Mouse (Mus musculus): Measurements from ENCODE around the gene Paqr4. TPM values are rescaled to one million over a fixed set of nuclear protein-coding genes. Genes with fewer than 3 reads are reported as not detected.

Gene Paqr4
- polyA plus RNA-seq (2012) = 2.2 and 3.9 TPM in 2 replicates

DNA sequence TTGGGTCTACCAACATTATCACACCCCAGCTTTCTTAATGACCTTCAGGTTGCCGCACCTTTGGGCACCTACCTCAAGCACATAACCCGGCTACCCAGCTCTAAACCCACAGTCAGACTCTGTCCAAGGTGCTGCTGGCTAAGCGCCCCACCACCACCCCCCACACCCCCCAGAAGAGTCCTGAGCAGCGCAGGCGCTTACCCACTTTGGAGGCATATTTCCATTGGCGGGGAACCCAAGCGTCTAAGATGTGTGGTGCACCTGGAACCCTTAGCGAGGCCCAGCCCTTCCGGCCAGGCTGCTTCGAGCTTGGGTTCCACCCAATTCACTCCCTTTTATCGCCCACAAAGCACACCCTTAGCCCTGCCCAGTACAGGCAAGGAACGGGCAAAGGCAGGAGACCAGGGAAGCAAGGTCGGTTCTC, at the start of gene Paqr4:
Gene Paqr4, minus strand, starts transcription at position 270 of the 424 bp plus-strand sequence.
- Histone ChIP-seq H3K9me3 (ENCODE audit: control insufficient read depth, low read length) (peaks cover 21% of the 10 kb centered on the region; the same call in 1 of the 2 replicates), H3K4me1 (ENCODE audit: control insufficient read depth) (peaks cover 44% of the 10 kb centered on the region), H3K4me3 (replicated peaks) (peak within 1 kb of the TSS; percentile 75), H3K36me3 (ENCODE audit: control insufficient read depth) (peaks cover 23% of the 10 kb centered on the region), H3K27me3 (ENCODE audit: control insufficient read depth) (peaks cover 85% of the 10 kb centered on the region)
- TF ChIP-seq GATA1 (IDR thresholded peaks at IDR 0.05; ENCODE audit: low read length) (no peak), TAL1 (IDR thresholded peaks at IDR 0.05; ENCODE audit: low read length) (no peak)

- Histone ChIP-seq H3K4me1 (ENCODE audit: control insufficient read depth) (peaks cover 30% of the 10 kb centered on the region), H3K4me3 (replicated peaks) (peak overlapping the region; percentile 59)
- TF ChIP-seq GATA1 (IDR thresholded peaks at IDR 0.05; ENCODE audit: low read length) (no peak), TAL1 (IDR thresholded peaks at IDR 0.05; ENCODE audit: low read length) (no peak)
These were observed 49.1 kb upstream of the Paqr4 start for GRCm38 (mm10) chr17:23789749-23790268.

DNA sequence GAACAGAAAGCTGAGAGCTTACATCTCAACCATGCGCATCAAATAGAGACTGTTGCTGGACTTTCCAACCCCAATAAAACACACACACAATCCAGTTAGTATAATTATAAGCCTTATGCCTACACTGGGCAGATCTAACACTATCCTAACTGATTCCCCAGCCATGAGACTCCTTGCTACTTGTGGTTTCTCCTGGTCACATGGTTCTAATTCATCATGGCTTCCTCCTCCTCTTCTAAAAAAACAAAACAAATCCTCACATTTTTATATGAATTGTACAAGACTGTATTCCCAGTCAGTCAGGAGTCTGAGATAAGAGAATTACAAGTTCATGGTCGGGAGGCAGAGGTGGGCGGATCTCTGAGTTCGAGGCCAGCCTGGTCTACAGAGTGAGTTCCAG, 48.3 kb upstream of the Paqr4 start:
- Histone ChIP-seq H3K4me3 (replicated peaks) (no peak overlapping the region), H3K27me3 (ENCODE audit: control insufficient read depth) (peaks cover 34% of the 10 kb centered on the region), H3K9me3 (ENCODE audit: control insufficient read depth, low read length) (no peaks in the 10 kb centered on the region), H3K36me3 (ENCODE audit: control insufficient read depth) (no peaks in the 10 kb centered on the region), H3K4me1 (ENCODE audit: control insufficient read depth) (peaks cover 30% of the 10 kb centered on the region)
- TF ChIP-seq GATA1 (IDR thresholded peaks at IDR 0.05; ENCODE audit: low read length) (no peak), TAL1 (IDR thresholded peaks at IDR 0.05; ENCODE audit: low read length) (no peak)

More at GRCm38 (mm10) chr17:23789749-23790268, 49.1 kb upstream of the Paqr4 start:
- Histone ChIP-seq H3K27me3 (ENCODE audit: control insufficient read depth) (peaks cover 31% of the 10 kb centered on the region), H3K9me3 (ENCODE audit: control insufficient read depth, low read length) (no peaks in the 10 kb centered on the region), H3K36me3 (ENCODE audit: control insufficient read depth) (no peaks in the 10 kb centered on the region)

- no peak for TF ChIP-seq TAL1 (IDR thresholded peaks at IDR 0.05; ENCODE audit: low read length)
- TF ChIP-seq GATA1 (IDR thresholded peaks at IDR 0.05; ENCODE audit: low read length) = no peak
- peak overlapping the region; percentile 60 for H3K4me3 ChIP-seq (replicated peaks)
These were observed 45.9 kb upstream of the Paqr4 start for GRCm38 (mm10) chr17:23786510-23786931.

DNA sequence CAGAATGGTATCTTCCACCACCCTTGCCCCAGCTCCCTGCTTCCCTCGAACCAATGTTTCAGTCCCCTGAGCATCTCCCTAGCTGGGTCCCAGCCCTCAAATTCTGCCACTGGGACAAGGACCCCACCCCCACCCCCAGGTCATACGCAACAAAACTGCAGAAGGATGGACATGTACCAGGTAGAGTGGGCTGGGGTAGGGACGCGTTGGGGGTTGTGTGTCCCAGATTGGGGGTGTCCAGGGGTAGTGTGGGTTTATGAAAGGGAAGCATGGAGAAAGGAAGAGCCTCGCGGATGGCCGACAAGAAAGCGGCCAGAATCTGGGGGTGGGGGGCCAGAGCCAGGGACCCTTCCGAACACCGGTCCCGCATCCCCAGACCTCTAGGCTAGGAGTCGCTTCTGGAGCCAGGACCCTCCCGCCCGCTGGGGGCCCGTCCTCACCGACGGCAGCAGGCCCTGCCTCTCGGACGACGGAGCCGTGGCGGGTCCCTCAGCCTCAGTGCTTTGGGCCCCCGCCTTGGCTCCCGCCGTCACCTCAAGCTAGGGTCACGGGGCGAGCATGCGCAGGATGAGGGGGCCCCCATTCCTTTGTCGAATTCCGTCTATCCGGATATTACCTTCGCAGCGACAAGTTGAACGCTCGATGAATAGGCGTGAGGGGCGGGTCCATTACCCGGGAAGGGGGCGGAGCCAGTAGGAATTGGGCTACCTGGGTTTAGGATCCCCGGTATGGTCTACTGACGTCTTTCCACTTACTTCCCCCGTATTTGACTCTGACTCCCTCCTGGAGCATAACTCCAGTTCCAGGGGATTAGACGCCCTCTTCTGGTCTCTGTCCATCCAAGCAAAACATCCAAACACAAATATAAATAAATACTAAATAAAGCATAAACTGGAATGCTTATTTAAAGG, 45.1 kb upstream of the Paqr4 start, which contains the start of gene Flywch2:
Gene Flywch2, minus strand, starts transcription at position 521 of the 911 bp plus-strand sequence.
- no peaks in the 10 kb centered on the region for H3K9me3 ChIP-seq (ENCODE audit: control insufficient read depth, low read length)

More at GRCm38 (mm10) chr17:23786510-23786931, 45.9 kb upstream of the Paqr4 start:
- H3K36me3 ChIP-seq (ENCODE audit: control insufficient read depth) = no peaks in the 10 kb centered on the region
- peaks cover 30% of the 10 kb centered on the region for H3K4me1 ChIP-seq (ENCODE audit: control insufficient read depth)
- no peaks in the 10 kb centered on the region for H3K9me3 ChIP-seq (ENCODE audit: control insufficient read depth, low read length)
- peaks cover 34% of the 10 kb centered on the region for H3K27me3 ChIP-seq (ENCODE audit: control insufficient read depth)

GRCm38 (mm10) chr17:23783352-23783751, 42.7 kb upstream of the Paqr4 start:
- H3K4me1 ChIP-seq (ENCODE audit: control insufficient read depth) = peaks cover 16% of the 10 kb centered on the region
- H3K4me3 ChIP-seq (replicated peaks) = no peak overlapping the region
- H3K9me3 ChIP-seq (ENCODE audit: control insufficient read depth, low read length) = no peaks in the 10 kb centered on the region
- TF ChIP-seq GATA1 (IDR thresholded peaks at IDR 0.05; ENCODE audit: low read length) (no peak), TAL1 (IDR thresholded peaks at IDR 0.05; ENCODE audit: low read length) (no peak)
- H3K27me3 ChIP-seq (ENCODE audit: control insufficient read depth) = peaks cover 17% of the 10 kb centered on the region
- H3K36me3 ChIP-seq (ENCODE audit: control insufficient read depth) = no peaks in the 10 kb centered on the region

More for the DNA sequence above, 45.1 kb upstream of the Paqr4 start, which contains the start of gene Flywch2:
- Histone ChIP-seq H3K4me3 (replicated peaks) (peak within 1 kb of the TSS; percentile 60), H3K27me3 (ENCODE audit: control insufficient read depth) (peaks cover 31% of the 10 kb centered on the region), H3K4me1 (ENCODE audit: control insufficient read depth) (peaks cover 29% of the 10 kb centered on the region), H3K36me3 (ENCODE audit: control insufficient read depth) (no peaks in the 10 kb centered on the region)
- TF ChIP-seq GATA1 (IDR thresholded peaks at IDR 0.05; ENCODE audit: low read length) (no peak), TAL1 (IDR thresholded peaks at IDR 0.05; ENCODE audit: low read length) (no peak)

- H3K36me3 ChIP-seq (ENCODE audit: control insufficient read depth) = no peaks in the 10 kb centered on the region
- no peaks in the 10 kb centered on the region for H3K9me3 ChIP-seq (ENCODE audit: control insufficient read depth, low read length)
- no peak overlapping the region for H3K4me3 ChIP-seq (replicated peaks)
- TF ChIP-seq GATA1 (IDR thresholded peaks at IDR 0.05; ENCODE audit: low read length) (no peak), TAL1 (IDR thresholded peaks at IDR 0.05; ENCODE audit: low read length) (no peak)
- H3K4me1 ChIP-seq (ENCODE audit: control insufficient read depth) = no peaks in the 10 kb centered on the region
- peaks cover 10% of the 10 kb centered on the region for H3K27me3 ChIP-seq (ENCODE audit: control insufficient read depth)
These were observed 37.8 kb upstream of the Paqr4 start for GRCm38 (mm10) chr17:23778447-23778846.

DNA sequence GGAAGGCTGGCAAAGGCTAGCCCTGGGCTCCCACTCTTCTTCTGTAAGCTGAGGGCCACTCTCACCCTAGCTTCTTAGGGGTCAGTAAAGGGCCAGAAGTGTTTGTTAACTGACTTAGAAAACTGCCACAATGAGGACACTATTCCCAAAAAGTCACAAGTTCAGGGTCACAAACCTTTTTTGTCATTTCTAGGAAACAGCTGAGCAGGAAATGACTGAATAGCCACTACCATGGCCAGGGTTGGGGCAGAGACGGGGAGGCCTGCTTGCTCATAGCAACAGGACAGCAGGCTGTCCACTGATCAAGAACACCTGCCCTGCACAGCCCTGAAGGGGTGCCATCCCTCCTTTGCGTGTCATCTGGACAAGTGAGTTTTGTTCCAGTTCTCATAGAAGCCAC, 36.5 kb upstream of the Paqr4 start:
- Histone ChIP-seq H3K4me3 (replicated peaks) (no peak overlapping the region), H3K27me3 (ENCODE audit: control insufficient read depth) (peaks cover 12% of the 10 kb centered on the region), H3K4me1 (ENCODE audit: control insufficient read depth) (no peaks in the 10 kb centered on the region), H3K9me3 (ENCODE audit: control insufficient read depth, low read length) (no peaks in the 10 kb centered on the region), H3K36me3 (ENCODE audit: control insufficient read depth) (no peaks in the 10 kb centered on the region)
- TF ChIP-seq TAL1 (IDR thresholded peaks at IDR 0.05; ENCODE audit: low read length) = no peak
- TF ChIP-seq GATA1 (IDR thresholded peaks at IDR 0.05; ENCODE audit: low read length) = no peak

DNA sequence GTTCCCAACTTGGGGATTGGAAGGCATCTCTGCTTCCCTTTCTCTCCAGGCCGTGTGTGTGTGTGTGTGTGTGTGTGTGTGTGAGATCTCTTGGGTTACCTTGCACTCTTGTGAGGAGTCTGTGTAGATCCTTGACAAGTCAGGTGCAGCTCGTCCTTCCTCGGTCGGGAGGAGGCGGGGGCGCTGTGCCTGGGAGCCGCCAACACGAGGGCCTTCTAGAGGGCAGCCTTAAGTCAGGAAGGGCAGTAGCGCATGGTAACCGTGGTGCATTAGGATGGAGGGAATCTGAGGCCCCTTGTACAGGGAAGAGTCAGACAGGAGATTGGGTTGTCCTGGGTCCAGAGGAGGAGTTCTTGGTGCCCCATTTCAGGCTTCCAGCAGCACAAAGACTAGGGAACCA, 35.5 kb upstream of the Paqr4 start:
- Histone ChIP-seq H3K27me3 (ENCODE audit: control insufficient read depth) (peaks cover 12% of the 10 kb centered on the region), H3K9me3 (ENCODE audit: control insufficient read depth, low read length) (no peaks in the 10 kb centered on the region), H3K36me3 (ENCODE audit: control insufficient read depth) (no peaks in the 10 kb centered on the region), H3K4me3 (replicated peaks) (no peak overlapping the region), H3K4me1 (ENCODE audit: control insufficient read depth) (peaks cover 4% of the 10 kb centered on the region)
- TF ChIP-seq TAL1 (IDR thresholded peaks at IDR 0.05; ENCODE audit: low read length) = no peak
- TF ChIP-seq GATA1 (IDR thresholded peaks at IDR 0.05; ENCODE audit: low read length) = no peak
